8 mouse cellular contexts compared by ENCODE assay signal in the genomic region with DNA sequence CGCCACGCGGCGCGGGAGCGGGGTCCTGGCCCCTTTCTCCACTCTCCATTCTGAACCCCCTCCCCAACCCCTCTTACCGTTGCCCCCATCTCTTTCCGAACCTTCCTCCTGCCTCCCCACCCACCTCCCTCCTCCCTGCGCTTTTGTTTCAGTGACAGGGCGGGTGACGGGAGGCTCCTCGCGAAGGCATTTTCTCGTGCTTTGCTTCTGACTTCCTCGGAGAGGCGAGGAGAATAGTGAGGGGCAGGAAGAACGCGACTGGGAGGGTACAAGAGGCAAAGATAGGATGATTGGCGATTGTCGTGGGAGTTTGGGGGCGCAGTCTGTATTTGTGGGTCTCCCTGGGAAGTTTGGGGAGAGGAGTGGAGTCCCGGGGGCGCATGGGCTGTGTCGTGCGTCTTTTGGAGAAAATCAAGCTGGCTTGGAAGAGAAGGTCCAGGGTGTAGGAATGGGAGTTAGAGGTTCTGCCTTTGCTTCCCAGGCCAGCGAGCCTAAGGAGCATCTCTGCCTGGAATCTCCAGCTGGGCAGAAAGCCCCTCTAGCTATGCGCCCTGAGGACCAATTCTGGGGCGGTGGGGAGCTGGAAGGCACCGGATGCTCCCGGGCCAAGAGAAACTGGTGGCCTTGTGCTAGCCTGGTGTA. TPM values are rescaled to one million over a fixed set of nuclear protein-coding genes. Genes with fewer than 3 reads are reported as not detected.
DNase-seq lines count a peak whose midpoint lies in the region; ATAC-seq and TF ChIP-seq lines count a peak whose summit lies in the region.

No protein-coding gene starts in this region.

- H3K36me3 ChIP-seq in E14TG2a.4 (ENCODE audit: insufficient read depth, low read length), result no peaks in the 10 kb centered on the region
- no peaks in the 10 kb centered on the region for H3K36me3 ChIP-seq in heart, embryonic 13.5 days
- no peaks in the 10 kb centered on the region for H3K36me3 ChIP-seq in limb, embryonic 12.5 days

- peaks cover 24% of the 10 kb centered on the region for H3K4me1 ChIP-seq in E14TG2a.4 (replicated peaks; ENCODE audit: low read depth, low read length)
- H3K4me1 ChIP-seq in heart, embryonic 13.5 days, result peaks cover 13% of the 10 kb centered on the region
- peaks cover 12% of the 10 kb centered on the region for H3K4me1 ChIP-seq in limb, embryonic 12.5 days (replicated peaks)

- 0 out of 2 replicates have a peak overlapping the region, but pooled peaks have one; percentile 24 for H3K9ac ChIP-seq in heart, embryonic 13.5 days
- H3K9ac ChIP-seq in limb, embryonic 12.5 days (replicated peaks), result peak overlapping the region; percentile 80; the same call in 1 of the 2 replicates

- H3K4me2 ChIP-seq in heart, embryonic 13.5 days, result peak overlapping the region; percentile 96
- H3K4me2 ChIP-seq in limb, embryonic 12.5 days, result peak overlapping the region; percentile 89

- H3K4me3 ChIP-seq in E14TG2a.4 (replicated peaks; ENCODE audit: low read length), result peak overlapping the region; percentile 89
- H3K4me3 ChIP-seq in heart, embryonic 13.5 days, result peak overlapping the region; percentile 81
- peak overlapping the region; percentile 91 for H3K4me3 ChIP-seq in limb, embryonic 12.5 days (replicated peaks)

- H3K9me3 ChIP-seq in E14TG2a.4 (ENCODE audit: low read length), result no peaks in the 10 kb centered on the region
- H3K9me3 ChIP-seq in heart, embryonic 13.5 days, result no peaks in the 10 kb centered on the region
- H3K9me3 ChIP-seq in limb, embryonic 12.5 days, result no peaks in the 10 kb centered on the region

- ATAC-seq in heart, embryonic 13.5 days (ENCODE audit: extremely low read depth, insufficient number of reproducible peaks, low FRiP score, low TSS enrichment), result no peak
- peak; percentile 5; the same call in 1 of the 2 replicates for ATAC-seq in limb, embryonic 12.5 days (ENCODE audit: insufficient number of reproducible peaks, insufficient read depth, low FRiP score, low TSS enrichment, low read depth)

- no peak for TF ChIP-seq CTCF in E14TG2a.4 (conservative IDR thresholded peaks at IDR 0.05; ENCODE audit: low read length)

- peak; percentile 9 for DNase-seq in kidney, adult 18-20 months
- DNase-seq in kidney, adult 11 months, result no peak
- peak; percentile 61 to 65 for DNase-seq in cerebellum, postnatal 25 days
- peak; percentile 3 for DNase-seq in naive thymus-derived CD4-positive, alpha-beta T cell, adult 2 months (ENCODE audit: low read depth)
- DNase-seq in T-cell, adult 2 months (ENCODE audit: low spot score), result no peak

- H3K27ac ChIP-seq in heart, embryonic 13.5 days (replicated peaks), result no peak overlapping the region
- no peak overlapping the region for H3K27ac ChIP-seq in limb, embryonic 12.5 days

- 1% methylated on average over 30 of the region's 30 CpGs for WGBS in heart, embryonic 13.5 days
- 1% methylated on average over 30 of the region's 30 CpGs for WGBS in limb, embryonic 12.5 days

- H3K27me3 ChIP-seq in E14TG2a.4 (ENCODE audit: insufficient read depth, low read length), result peaks cover 49% of the 10 kb centered on the region
- peaks cover 49% of the 10 kb centered on the region for H3K27me3 ChIP-seq in heart, embryonic 13.5 days (replicated peaks)
- peaks cover 37% of the 10 kb centered on the region for H3K27me3 ChIP-seq in limb, embryonic 12.5 days

RNA-seq across cellular contexts. Expression of a gene that starts 0.7 kb away (rescaled TPM):
- polyA plus RNA-seq in heart, embryonic 13.5 days (2015; fragmentation: Nextera tagmentation; extraction: Ambion mirVana), result 0.17 and 0.63 TPM in 2 replicates
- polyA plus RNA-seq in limb, embryonic 12.5 days (2016; fragmentation: Nextera tagmentation; extraction: Ambion mirVana), result 0.49 and 0.69 TPM in 2 replicates

Comparison
In these comparisons a context has a peak if more than half of its experiments do, and no peak if none do; other contexts are left out.
1. DNase-seq: peak in kidney, adult 18-20 months (single experiment), cerebellum, postnatal 25 days (2 of 2) and naive thymus-derived CD4-positive, alpha-beta T cell, adult 2 months (single experiment); none in kidney, adult 11 months (single experiment) and T-cell, adult 2 months (single experiment).
2. Peak in every context shown above with its lines, with median percentiles within 50 percentile points of each other: H3K4me3 ChIP-seq.